Mouse (Mus musculus) mammary gland, adult 2 months (tissue): Measurements from ENCODE around the gene Cldnd2. TPM values are rescaled to one million over a fixed set of nuclear protein-coding genes. Genes with fewer than 3 reads are reported as not detected.

Source experiments
- polyA plus RNA-seq: library from polyadenylated mRNA; depleted of rRNA; stranded (reverse); fragments of >200 nt; gene quantifications from 2 replicates; pipeline ENCODE4 v1.2.3, GENCODE M21; 2012; ENCODE audit warnings: low replicate concordance; rRNA removed

Gene Cldnd2
- polyA plus RNA-seq, result not detected in 2 replicates

DNA sequence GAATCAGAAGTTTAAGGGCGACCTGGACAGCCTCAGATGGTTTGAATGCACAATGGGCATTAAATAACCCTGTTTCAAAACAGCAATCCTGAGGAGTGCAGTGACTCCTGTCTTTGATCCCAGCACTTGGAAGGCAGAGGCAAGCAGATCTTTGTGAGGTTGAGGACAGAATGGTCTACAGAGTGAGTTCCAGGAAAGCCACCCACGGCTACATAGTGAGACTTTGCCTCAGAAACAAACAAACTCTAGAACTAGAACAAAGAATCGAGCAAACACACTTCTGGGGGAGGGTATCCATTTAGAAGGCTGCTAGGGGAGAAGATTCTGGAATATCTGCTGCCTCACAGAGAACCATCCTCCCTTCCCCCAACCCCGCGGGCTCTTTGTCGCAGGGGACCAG is at the start of gene Cldnd2:
Gene Cldnd2 (plus strand): TSS at position 301 of the 400 bp plus-strand sequence.

DNA sequence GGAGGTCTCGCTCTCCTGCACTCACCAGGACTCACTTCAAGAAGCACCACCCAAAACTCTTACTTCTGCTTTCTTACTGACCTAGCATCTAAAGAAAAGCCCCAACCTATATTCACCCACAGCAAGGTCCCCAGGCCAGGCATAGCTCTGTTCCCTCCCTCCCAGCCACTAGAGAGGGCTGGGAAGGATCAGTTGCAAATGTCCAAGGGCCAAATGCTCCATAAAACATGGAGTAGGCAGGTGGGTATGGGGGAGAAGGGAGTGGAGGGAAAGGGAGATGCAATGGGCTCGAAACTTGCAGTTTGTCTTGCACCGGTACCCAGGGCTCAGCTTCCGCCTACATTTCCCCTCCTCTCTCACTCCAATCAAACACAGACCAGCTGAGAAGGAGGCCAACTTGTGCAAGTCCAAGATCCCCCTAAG is 32.4 kb upstream of the Cldnd2 start, which contains the start of gene Siglecg:
Gene Siglecg (plus strand): TSS at position 74 of the 423 bp plus-strand sequence.

GRCm38 (mm10) chr7:43427406-43427805 is 13.2 kb upstream of the Cldnd2 start, which contains the start of gene Lim2:
Lim2 (plus strand) TSS chr7:43427670.

GRCm38 (mm10) chr7:43436341-43437255 is 4.0 kb upstream of the Cldnd2 start, which contains the start of gene Nkg7:
Nkg7 (plus strand) TSS chr7:43437073.

GRCm38 (mm10) chr7:43443917-43444293 is 3.3 kb downstream of the Cldnd2 start, which contains the start of the genes Etfb and Gm45233:
Etfb (plus strand) TSS chr7:43444083.
Gm45233 (plus strand) TSS chr7:43444128.

DNA sequence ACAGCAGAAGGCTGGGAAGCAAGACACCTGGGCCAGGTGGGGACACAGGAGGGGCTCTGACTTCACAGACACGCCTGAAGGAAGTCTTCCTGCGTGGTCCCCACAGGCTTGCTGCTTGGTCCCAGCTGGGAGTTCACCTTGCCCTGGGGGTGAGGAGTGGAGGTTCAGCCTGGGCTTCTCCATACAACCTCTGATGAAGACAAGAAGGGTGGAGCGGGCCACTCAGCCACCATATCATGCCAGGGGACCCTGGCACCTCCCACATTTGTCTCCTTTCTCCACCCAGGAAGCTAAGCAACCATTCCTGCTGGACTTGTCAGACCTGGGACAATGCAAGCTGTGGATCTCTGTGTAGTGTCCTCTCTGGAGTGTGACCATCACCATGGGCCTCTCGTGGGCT is 22.3 kb downstream of the Cldnd2 start, which contains the start of gene Vsig10l:
Gene Vsig10l (plus strand): TSS at position 301 of the 400 bp plus-strand sequence.

GRCm38 (mm10) chr7:43489631-43490125 is 49.1 kb downstream of the Cldnd2 start, which contains the start of gene Iglon5:
Iglon5 (minus strand) TSS chr7:43490075.

Other genes starting within 250 kb of the Cldnd2 start
- 3.2 and 5.5 TPM in 2 replicates for gene Zfp715, start 127.5 kb upstream of the Cldnd2 start, polyA plus RNA-seq
- 1.7 and 2.1 TPM in 2 replicates for gene Siglecf, start 89.4 kb upstream of the Cldnd2 start, polyA plus RNA-seq
- gene Siglecg, start 32.6 kb upstream of the Cldnd2 start, polyA plus RNA-seq, result 60.6 and 83.5 TPM in 2 replicates
- 0.07 TPM in 1 of 2 replicates, not detected in the other for gene Lim2, start 13.1 kb upstream of the Cldnd2 start, polyA plus RNA-seq
- gene Nkg7, start 3.7 kb upstream of the Cldnd2 start, polyA plus RNA-seq, result 59.9 and 70.1 TPM in 2 replicates
- 140 and 200 TPM in 2 replicates for gene Etfb, start 3.3 kb downstream of the Cldnd2 start, polyA plus RNA-seq
- gene Gm45233, start 3.3 kb downstream of the Cldnd2 start, polyA plus RNA-seq, result 1.4 and 5.6 TPM in 2 replicates
- gene Vsig10l, start 22.4 kb downstream of the Cldnd2 start, polyA plus RNA-seq, result 9.8 and 10.5 TPM in 2 replicates
- 6.9 and 7.2 TPM in 2 replicates for gene Iglon5, start 49.3 kb downstream of the Cldnd2 start, polyA plus RNA-seq
- gene 4931406B18Rik, start 65.2 kb downstream of the Cldnd2 start, polyA plus RNA-seq, result not detected in 2 replicates
- 15.0 and 29.1 TPM in 2 replicates for gene Cd33, start 103.6 kb downstream of the Cldnd2 start, polyA plus RNA-seq
- 1.1 and 2.3 TPM in 2 replicates for gene Zfp658, start 121.5 kb downstream of the Cldnd2 start, polyA plus RNA-seq
- gene Zfp719, start 138.8 kb downstream of the Cldnd2 start, polyA plus RNA-seq, result 0.99 and 2.5 TPM in 2 replicates
- 0.06 TPM in 2 replicates for gene Zfp819, start 166.4 kb downstream of the Cldnd2 start, polyA plus RNA-seq
- not detected in 2 replicates for gene Ceacam18, start 193.9 kb downstream of the Cldnd2 start, polyA plus RNA-seq
- 3.8 and 5.4 TPM in 2 replicates for gene Siglece, start 219.4 kb downstream of the Cldnd2 start, polyA plus RNA-seq
- gene Ctu1, start 231.2 kb downstream of the Cldnd2 start, polyA plus RNA-seq, result 9.2 and 18.9 TPM in 2 replicates
- not detected in 2 replicates for gene Klk14, start 249.6 kb downstream of the Cldnd2 start, polyA plus RNA-seq